Mouse (Mus musculus): ENCODE measurements at regions not wholly inside any gene's neighbourhood (a gene's known extent, or its start where the extent isn't known, plus 50 kb on each side); places are given as distances from the start of the nearest gene placed in this dataset.

DNA sequence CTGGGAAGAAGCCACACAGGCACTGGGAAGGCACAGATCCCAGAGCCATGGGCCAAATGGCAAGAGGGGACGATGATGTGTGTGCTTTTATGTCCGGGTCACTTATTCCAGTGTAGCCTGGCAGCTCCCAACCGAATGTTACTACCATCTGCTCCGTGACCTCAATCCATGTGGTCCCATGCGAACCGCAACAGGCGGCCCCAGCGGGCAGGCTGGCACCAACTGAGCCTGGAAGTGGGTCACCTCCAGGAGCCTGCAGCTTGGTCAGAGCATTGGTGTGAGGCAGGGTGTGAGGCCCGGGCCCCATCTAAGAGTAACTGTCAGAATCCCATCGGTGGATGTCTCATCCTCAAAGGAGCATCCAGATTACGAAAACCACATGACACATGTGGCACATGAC, 110.8 kb upstream of the Tbx3 start:
- DNase-seq (ENCODE audit: low read depth in 3 of 3, low spot score in 3 of 3) (no peak), ATAC-seq (ENCODE audit: insufficient read depth) (no peak)
- no peak overlapping the region for H3K27ac ChIP-seq
- TF ChIP-seq EP300 (IDR thresholded peaks at IDR 0.05; ENCODE audit: low read depth) (no peak), CTCF (IDR thresholded peaks at IDR 0.05; ENCODE audit: low read depth) (no peak)
- 76% methylated on average over 11 of the region's 11 CpGs for WGBS (ENCODE audit: insufficient replicate concordance)
- no peak overlapping the region for H3K9ac ChIP-seq (replicated peaks)
- H3K9me3 ChIP-seq (ENCODE audit: control insufficient read depth, low read length), result no peaks in the 10 kb centered on the region
- H3K4me2 ChIP-seq (ENCODE audit: low read depth), result no peak overlapping the region
- H3K4me3 ChIP-seq (ENCODE audit: insufficient read depth in 1 of 2, low read depth in 2 of 2, low read length in 2 of 2), result no peak overlapping the region
- H3K4me1 ChIP-seq (replicated peaks; ENCODE audit: control insufficient read depth in 2 of 2, insufficient read depth in 2 of 2, low read length in 1 of 2), result no peaks in the 10 kb centered on the region
- H3K36me3 ChIP-seq (replicated peaks; ENCODE audit: control insufficient read depth, insufficient read depth, low read depth), result no peaks in the 10 kb centered on the region
- no peaks in the 10 kb centered on the region for H3K27me3 ChIP-seq (ENCODE audit: control insufficient read depth, insufficient read depth, low read length)

DNA sequence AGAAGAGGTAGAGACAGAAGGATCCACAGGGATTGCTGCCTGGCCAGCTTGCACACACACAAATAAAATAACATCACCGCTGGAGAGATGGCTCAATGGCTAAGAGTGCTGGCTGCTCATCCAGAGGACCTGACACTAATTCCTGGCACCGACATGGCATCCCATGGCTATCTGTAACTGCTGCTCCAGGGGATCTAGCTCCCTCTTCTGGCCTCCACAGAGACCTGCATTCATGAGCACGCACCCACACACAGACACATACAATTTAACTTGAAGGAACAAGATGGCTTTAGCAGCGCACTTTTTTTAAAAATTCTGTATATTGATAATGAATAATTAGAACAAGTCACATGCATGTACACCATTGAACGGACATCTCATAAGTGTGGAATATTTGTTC, 110.1 kb upstream of the Tbx3 start:
- H3K27me3 ChIP-seq (ENCODE audit: control insufficient read depth, insufficient read depth, low read length), result no peaks in the 10 kb centered on the region
- no peak overlapping the region for H3K9ac ChIP-seq (replicated peaks)
- no peaks in the 10 kb centered on the region for H3K4me1 ChIP-seq (replicated peaks; ENCODE audit: control insufficient read depth in 2 of 2, insufficient read depth in 2 of 2, low read length in 1 of 2)
- no peak for DNase-seq (ENCODE audit: low read depth in 3 of 3, low spot score in 3 of 3)
- no peak overlapping the region for H3K4me2 ChIP-seq (ENCODE audit: low read depth)
- ATAC-seq (ENCODE audit: insufficient read depth), result no peak
- H3K36me3 ChIP-seq (replicated peaks; ENCODE audit: control insufficient read depth, insufficient read depth, low read depth), result no peaks in the 10 kb centered on the region
- 76% methylated on average over 5 of the region's 5 CpGs for WGBS (ENCODE audit: insufficient replicate concordance)
- no peak overlapping the region for H3K27ac ChIP-seq
- TF ChIP-seq CTCF (IDR thresholded peaks at IDR 0.05; ENCODE audit: low read depth), result no peak
- no peak for TF ChIP-seq EP300 (IDR thresholded peaks at IDR 0.05; ENCODE audit: low read depth)
- H3K9me3 ChIP-seq (ENCODE audit: control insufficient read depth, low read length), result no peaks in the 10 kb centered on the region
- no peak overlapping the region for H3K4me3 ChIP-seq (ENCODE audit: insufficient read depth in 1 of 2, low read depth in 2 of 2, low read length in 2 of 2)

DNA sequence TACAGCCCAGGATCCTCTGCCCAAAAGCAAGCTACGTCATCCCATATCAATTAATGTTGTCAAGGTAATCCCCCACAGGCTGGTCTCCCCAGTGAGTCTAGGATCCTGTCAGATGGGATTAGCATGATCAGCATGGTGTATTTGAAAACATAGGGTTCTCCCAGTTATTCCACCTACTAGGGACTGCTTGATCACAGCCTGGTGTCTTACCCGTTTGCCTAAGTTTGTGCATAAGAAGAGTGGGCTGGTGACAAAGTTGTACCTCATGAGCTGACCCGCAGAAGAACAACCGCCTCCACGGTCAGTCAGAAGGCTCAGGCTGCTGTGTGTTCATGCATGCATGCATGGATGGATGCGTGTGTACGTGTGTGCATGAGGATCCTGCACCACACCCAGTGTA, 108.9 kb upstream of the Tbx3 start:
- no peak overlapping the region for H3K4me3 ChIP-seq (ENCODE audit: insufficient read depth in 1 of 2, low read depth in 2 of 2, low read length in 2 of 2)
- no peak for DNase-seq (ENCODE audit: low read depth in 3 of 3, low spot score in 3 of 3)

DNA sequence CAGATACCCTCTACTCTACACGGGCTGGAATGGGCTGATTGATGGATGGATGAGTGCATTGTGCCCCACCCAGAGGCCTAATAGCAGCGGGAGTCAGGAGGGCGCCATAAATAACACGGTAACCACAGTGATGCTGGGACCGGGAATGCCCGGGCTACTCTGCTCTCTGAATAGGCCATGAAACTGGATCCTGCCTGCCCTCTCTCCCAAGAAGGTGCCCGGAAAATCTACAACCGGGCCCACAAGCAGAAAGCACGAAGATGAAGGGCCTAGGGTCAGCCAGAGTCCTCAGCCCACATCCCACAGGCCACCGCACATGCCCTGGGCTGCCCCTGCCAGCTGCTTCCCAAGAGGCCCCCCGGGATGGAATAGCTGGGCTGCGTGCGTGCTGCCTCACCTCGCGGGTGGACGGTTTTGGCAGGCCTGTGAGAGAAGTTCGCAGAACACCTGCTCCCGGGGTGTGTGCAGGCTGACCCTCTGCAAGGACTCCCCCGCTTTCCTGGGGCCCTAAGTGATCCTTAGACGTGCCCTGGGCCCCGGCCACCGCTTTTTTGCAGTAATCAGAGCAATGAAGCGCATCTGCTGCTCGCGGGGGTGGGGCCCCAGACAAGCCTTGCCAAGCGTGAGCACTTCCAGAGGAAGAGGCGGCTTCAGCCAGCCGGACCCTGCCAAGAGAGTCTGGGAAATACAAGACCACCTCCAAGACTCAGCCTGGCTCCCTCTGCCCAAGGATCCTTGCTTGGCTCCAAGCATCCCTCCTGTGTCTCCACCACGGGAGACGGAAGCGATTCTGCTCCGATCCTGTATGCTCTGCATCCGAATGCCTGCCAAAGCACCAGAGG, 106.7 kb upstream of the Tbx3 start:
- no peak for TF ChIP-seq EP300 (IDR thresholded peaks at IDR 0.05; ENCODE audit: low read depth)
- no peak for TF ChIP-seq CTCF (IDR thresholded peaks at IDR 0.05; ENCODE audit: low read depth)
- H3K9ac ChIP-seq (replicated peaks), result no peak overlapping the region
- ATAC-seq (ENCODE audit: insufficient read depth), result no peak
- H3K4me3 ChIP-seq (ENCODE audit: insufficient read depth in 1 of 2, low read depth in 2 of 2, low read length in 2 of 2), result no peak overlapping the region
- no peaks in the 10 kb centered on the region for H3K27me3 ChIP-seq (ENCODE audit: control insufficient read depth, insufficient read depth, low read length)
- no peak overlapping the region for H3K4me2 ChIP-seq (ENCODE audit: low read depth)
- H3K27ac ChIP-seq, result no peak overlapping the region
- no peaks in the 10 kb centered on the region; a peak in 1 of 4 replicates for H3K4me1 ChIP-seq (replicated peaks; ENCODE audit: control insufficient read depth in 2 of 2, insufficient read depth in 2 of 2, low read length in 1 of 2)
- no peaks in the 10 kb centered on the region for H3K9me3 ChIP-seq (ENCODE audit: control insufficient read depth, low read length)
- H3K36me3 ChIP-seq (replicated peaks; ENCODE audit: control insufficient read depth, insufficient read depth, low read depth), result no peaks in the 10 kb centered on the region
- 32% methylated on average over 33 of the region's 33 CpGs for WGBS (ENCODE audit: insufficient replicate concordance)
- no peak for DNase-seq (ENCODE audit: low read depth in 3 of 3, low spot score in 3 of 3)

More for the DNA sequence above, 108.9 kb upstream of the Tbx3 start:
- no peak overlapping the region for H3K4me2 ChIP-seq (ENCODE audit: low read depth)
- no peaks in the 10 kb centered on the region for H3K27me3 ChIP-seq (ENCODE audit: control insufficient read depth, insufficient read depth, low read length)
- no peak for TF ChIP-seq EP300 (IDR thresholded peaks at IDR 0.05; ENCODE audit: low read depth)
- no peak for TF ChIP-seq CTCF (IDR thresholded peaks at IDR 0.05; ENCODE audit: low read depth)
- H3K9me3 ChIP-seq (ENCODE audit: control insufficient read depth, low read length), result no peaks in the 10 kb centered on the region
- no peak overlapping the region for H3K27ac ChIP-seq
- 60% methylated on average over 7 of the region's 7 CpGs for WGBS (ENCODE audit: insufficient replicate concordance)
- ATAC-seq (ENCODE audit: insufficient read depth), result no peak
- no peaks in the 10 kb centered on the region for H3K4me1 ChIP-seq (replicated peaks; ENCODE audit: control insufficient read depth in 2 of 2, insufficient read depth in 2 of 2, low read length in 1 of 2)
- no peak overlapping the region for H3K9ac ChIP-seq (replicated peaks)
- no peaks in the 10 kb centered on the region for H3K36me3 ChIP-seq (replicated peaks; ENCODE audit: control insufficient read depth, insufficient read depth, low read depth)

DNA sequence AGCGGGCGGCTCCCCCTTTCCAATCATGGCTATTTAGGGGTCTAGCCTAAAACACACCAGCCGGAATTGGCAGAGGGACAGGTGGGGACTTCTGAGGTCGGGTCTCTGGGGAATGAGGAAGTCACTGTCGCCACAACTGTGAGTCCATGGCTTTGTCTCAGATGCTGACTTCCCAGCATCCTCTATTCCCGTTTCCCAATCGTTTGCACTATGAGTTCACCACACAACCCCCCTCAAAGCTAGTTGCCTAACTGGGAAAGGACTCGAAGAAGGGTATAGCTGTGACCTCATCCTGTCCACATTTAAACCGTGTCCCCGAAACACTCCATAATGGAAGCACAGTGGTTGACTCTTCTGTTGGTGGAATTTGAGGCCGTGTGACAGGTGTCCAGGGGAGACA, 102.8 kb upstream of the Tbx3 start:
- no peaks in the 10 kb centered on the region for H3K36me3 ChIP-seq (replicated peaks; ENCODE audit: control insufficient read depth, insufficient read depth, low read depth)
- H3K9ac ChIP-seq (replicated peaks), result no peak overlapping the region
- 47% methylated on average over 11 of the region's 11 CpGs for WGBS (ENCODE audit: insufficient replicate concordance)
- no peak overlapping the region for H3K4me3 ChIP-seq (ENCODE audit: insufficient read depth in 1 of 2, low read depth in 2 of 2, low read length in 2 of 2)
- TF ChIP-seq CTCF (IDR thresholded peaks at IDR 0.05; ENCODE audit: low read depth) (no peak), EP300 (IDR thresholded peaks at IDR 0.05; ENCODE audit: low read depth) (no peak)
- no peak for DNase-seq (ENCODE audit: low read depth in 3 of 3, low spot score in 3 of 3)
- no peaks in the 10 kb centered on the region for H3K9me3 ChIP-seq (ENCODE audit: control insufficient read depth, low read length)
- H3K27ac ChIP-seq, result no peak overlapping the region
- H3K27me3 ChIP-seq (ENCODE audit: control insufficient read depth, insufficient read depth, low read length), result no peaks in the 10 kb centered on the region
- no peak overlapping the region for H3K4me2 ChIP-seq (ENCODE audit: low read depth)
- no peaks in the 10 kb centered on the region; a peak in 1 of 4 replicates for H3K4me1 ChIP-seq (replicated peaks; ENCODE audit: control insufficient read depth in 2 of 2, insufficient read depth in 2 of 2, low read length in 1 of 2)
- no peak for ATAC-seq (ENCODE audit: insufficient read depth)
